Mouse (Mus musculus): ENCODE data around the gene Zfp148. TPM values are rescaled to one million over a fixed set of nuclear protein-coding genes. Genes with fewer than 3 reads are reported as not detected.

Gene Zfp148
- total and polyA plus RNA-seq, 3 experiments: 15.6 to 22.2 (median 19.2) TPM

GRCm38 (mm10) chr16:33342356-33342755 is 38.3 kb upstream of the Zfp148 start:
- Histone ChIP-seq H3K9me3 (replicated peaks; ENCODE audit: insufficient read depth, low read length) (no peaks in the 10 kb centered on the region), H3K27ac (ENCODE audit: control insufficient read depth, low read depth, low read length) (no peak overlapping the region), H3K79me2 (ENCODE audit: control insufficient read depth, insufficient read depth, low read length, poor library complexity) (no peaks in the 10 kb centered on the region), H3K9ac (ENCODE audit: control insufficient read depth, low read depth, low read length, poor library complexity, severe bottlenecking) (no peak overlapping the region), H3K4me3 (ENCODE audit: control insufficient read depth in 1 of 2, insufficient read depth in 1 of 2, low read depth in 2 of 2, low read length in 2 of 2) (no peak overlapping the region), H3K36me3 (ENCODE audit: control insufficient read depth in 1 of 2, insufficient read depth in 2 of 2, low read length in 2 of 2) (peaks cover 0 to 3% of the 10 kb centered on the region in 2 experiments; a peak in 2 of 4 replicates), H3K27me3 (ENCODE audit: control insufficient read depth in 1 of 2, insufficient read depth in 2 of 2, low read length in 2 of 2) (no peaks in the 10 kb centered on the region), H3K4me1 (ENCODE audit: control insufficient read depth in 1 of 2, insufficient read depth in 2 of 2, low read length in 2 of 2) (peaks cover 3 to 8% of the 10 kb centered on the region in 2 experiments; a peak in 2 of 4 replicates)
- DNase-seq (ENCODE audit: low read depth, low spot score): no peak
- TF ChIP-seq ZKSCAN1 (IDR thresholded peaks at IDR 0.05; ENCODE audit: low read depth, low read length) (no peak), ZMIZ1 (IDR thresholded peaks at IDR 0.05; ENCODE audit: low read depth, low read length) (no peak), TCF12 (IDR thresholded peaks at IDR 0.05; ENCODE audit: low read depth, low read length) (no peak), RAD21 (IDR thresholded peaks at IDR 0.05; ENCODE audit: low read depth, low read length) (no peak), HCFC1 (IDR thresholded peaks at IDR 0.05; ENCODE audit: low read depth, low read length) (no peak), MAZ (IDR thresholded peaks at IDR 0.05; ENCODE audit: low read depth, low read length) (no peak), EP300 (IDR thresholded peaks at IDR 0.05; ENCODE audit: low read depth in 1 of 2, low read length in 2 of 2) (no peak), E2F4 (IDR thresholded peaks at IDR 0.05; ENCODE audit: borderline replicate concordance, low read depth, low read length) (no peak), ELF1 (IDR thresholded peaks at IDR 0.05; ENCODE audit: low read depth, low read length) (no peak), GATA1 (IDR thresholded peaks at IDR 0.05; ENCODE audit: low read depth, low read length) (no peak), CHD1 (IDR thresholded peaks at IDR 0.05; ENCODE audit: low read depth, low read length) (no peak)

GRCm38 (mm10) chr16:33343106-33343505 is 37.5 kb upstream of the Zfp148 start:
- H3K4me1 ChIP-seq (ENCODE audit: control insufficient read depth in 1 of 2, insufficient read depth in 2 of 2, low read length in 2 of 2): peaks cover 3 to 8% of the 10 kb centered on the region in 2 experiments; a peak in 2 of 4 replicates

More at GRCm38 (mm10) chr16:33343106-33343505, 37.5 kb upstream of the Zfp148 start:
- no peaks in the 10 kb centered on the region for H3K9me3 ChIP-seq (replicated peaks; ENCODE audit: insufficient read depth, low read length)
- peak overlapping the region in 1 of 2 experiments; percentile 98; a peak in 2 of 4 replicates for H3K4me3 ChIP-seq (ENCODE audit: control insufficient read depth in 1 of 2, insufficient read depth in 1 of 2, low read depth in 2 of 2, low read length in 2 of 2)
- peaks cover 0 to 3% of the 10 kb centered on the region in 2 experiments; a peak in 2 of 4 replicates for H3K36me3 ChIP-seq (ENCODE audit: control insufficient read depth in 1 of 2, insufficient read depth in 2 of 2, low read length in 2 of 2)
- DNase-seq (ENCODE audit: low read depth, low spot score): no peak
- H3K9ac ChIP-seq (ENCODE audit: control insufficient read depth, low read depth, low read length, poor library complexity, severe bottlenecking): no peak overlapping the region; the same call in 1 of the 2 replicates
- TF ChIP-seq MAX (IDR thresholded peaks at IDR 0.05; ENCODE audit: low read length): no peak
- no peak for TF ChIP-seq HCFC1 (IDR thresholded peaks at IDR 0.05; ENCODE audit: low read depth, low read length)
- no peak for TF ChIP-seq ZNF384 (IDR thresholded peaks at IDR 0.05; ENCODE audit: low read depth, low read length)
- no peak for TF ChIP-seq MAFK (IDR thresholded peaks at IDR 0.05; ENCODE audit: borderline replicate concordance, low read depth, low read length)
- no peak for TF ChIP-seq UBTF (IDR thresholded peaks at IDR 0.05; ENCODE audit: borderline replicate concordance, insufficient read depth, low read depth, low read length)
- no peak for TF ChIP-seq USF1 (IDR thresholded peaks at IDR 0.05; ENCODE audit: low read depth, low read length)
- no peak for TF ChIP-seq SIN3A (IDR thresholded peaks at IDR 0.05; ENCODE audit: low read length)
- no peak for TF ChIP-seq MEF2A (IDR thresholded peaks at IDR 0.05; ENCODE audit: extremely low read depth, insufficient replicate concordance, low read depth, low read length, poor library complexity, severe bottlenecking)
- TF ChIP-seq E2F4 (IDR thresholded peaks at IDR 0.05; ENCODE audit: borderline replicate concordance, low read depth, low read length): no peak
- no peak for TF ChIP-seq EP300 (IDR thresholded peaks at IDR 0.05; ENCODE audit: low read depth in 1 of 2, low read length in 2 of 2)
- TF ChIP-seq NRF1 (IDR thresholded peaks at IDR 0.05; ENCODE audit: insufficient read depth, low read depth, low read length, poor library complexity, severe bottlenecking): no peak
- TF ChIP-seq ZC3H11A (IDR thresholded peaks at IDR 0.05; ENCODE audit: low read depth, low read length): no peak
- TF ChIP-seq MXI1 (IDR thresholded peaks at IDR 0.05; ENCODE audit: low read depth, low read length): no peak
- no peak for TF ChIP-seq CHD1 (IDR thresholded peaks at IDR 0.05; ENCODE audit: low read depth, low read length)
- TF ChIP-seq TCF12 (IDR thresholded peaks at IDR 0.05; ENCODE audit: low read depth, low read length): no peak
- TF ChIP-seq CHD2 (IDR thresholded peaks at IDR 0.05; ENCODE audit: low read length): no peak
- TF ChIP-seq MYC (IDR thresholded peaks at IDR 0.05; ENCODE audit: low read depth, low read length): no peak
- no peak for TF ChIP-seq NELFE (IDR thresholded peaks at IDR 0.05; ENCODE audit: low read depth, low read length)
- H3K27me3 ChIP-seq (ENCODE audit: control insufficient read depth in 1 of 2, insufficient read depth in 2 of 2, low read length in 2 of 2): no peaks in the 10 kb centered on the region; a peak in 1 of 4 replicates
- no peak overlapping the region for H3K27ac ChIP-seq (ENCODE audit: control insufficient read depth, low read depth, low read length)
- H3K79me2 ChIP-seq (ENCODE audit: control insufficient read depth, insufficient read depth, low read length, poor library complexity): no peaks in the 10 kb centered on the region

Measured in MEL (cell line).